Mouse (Mus musculus): ENCODE measurements around the gene Opcml.

- no peak for TF ChIP-seq POLR2A (IDR thresholded peaks at IDR 0.05; ENCODE audit: insufficient read depth, low read length)
- TF ChIP-seq CTCF (IDR thresholded peaks at IDR 0.05; ENCODE audit: low read depth, low read length) = no peak
These were observed 947.4 kb downstream of the Opcml start for GRCm38 (mm10) chr9:28737955-28738354.

All from ES-Bruce4 (cell line).